Mouse (Mus musculus) gastrocnemius, adult 2 months (tissue): ENCODE data around the gene Map3k9. TPM values are rescaled to one million over a fixed set of nuclear protein-coding genes. Genes with fewer than 3 reads are reported as not detected.

Experiments
- DNase-seq: peaks from one replicate; pipeline ENCODE4 v3.0.0; 2022
- H3K27ac ChIP-seq: fragments of 200-600 bp; 2 replicates; pipeline ENCODE4 v1.8.1; 2022; ENCODE audit warnings: mild to moderate bottlenecking
- H3K4me3 ChIP-seq: fragments of 200-600 bp; 2 replicates; pipeline ENCODE4 v1.8.1; 2022; ENCODE audit warnings: mild to moderate bottlenecking, moderate library complexity
- CTCF ChIP-seq: fragments of 200-600 bp; IDR thresholded peaks from 2 replicates; pipeline ENCODE4 v1.8.1; 2022; ENCODE audit warnings: antibody characterized with exemption, mild to moderate bottlenecking, moderate library complexity
- intact Hi-C: fragments of 180-260 bp; cut with DNase I; formaldehyde crosslinking; loops from one replicate; pipeline ENCODE4 v1.15.1; 2025
- total RNA-seq, 2 experiments: library from RNA; stranded (reverse); gene quantifications; 2 replicates each; pipeline ENCODE4 v1.2.3; 2021

Map3k9 gene
- total RNA-seq, 2 experiments from 2014 or later: 0.08 to 0.10 TPM

DNA sequence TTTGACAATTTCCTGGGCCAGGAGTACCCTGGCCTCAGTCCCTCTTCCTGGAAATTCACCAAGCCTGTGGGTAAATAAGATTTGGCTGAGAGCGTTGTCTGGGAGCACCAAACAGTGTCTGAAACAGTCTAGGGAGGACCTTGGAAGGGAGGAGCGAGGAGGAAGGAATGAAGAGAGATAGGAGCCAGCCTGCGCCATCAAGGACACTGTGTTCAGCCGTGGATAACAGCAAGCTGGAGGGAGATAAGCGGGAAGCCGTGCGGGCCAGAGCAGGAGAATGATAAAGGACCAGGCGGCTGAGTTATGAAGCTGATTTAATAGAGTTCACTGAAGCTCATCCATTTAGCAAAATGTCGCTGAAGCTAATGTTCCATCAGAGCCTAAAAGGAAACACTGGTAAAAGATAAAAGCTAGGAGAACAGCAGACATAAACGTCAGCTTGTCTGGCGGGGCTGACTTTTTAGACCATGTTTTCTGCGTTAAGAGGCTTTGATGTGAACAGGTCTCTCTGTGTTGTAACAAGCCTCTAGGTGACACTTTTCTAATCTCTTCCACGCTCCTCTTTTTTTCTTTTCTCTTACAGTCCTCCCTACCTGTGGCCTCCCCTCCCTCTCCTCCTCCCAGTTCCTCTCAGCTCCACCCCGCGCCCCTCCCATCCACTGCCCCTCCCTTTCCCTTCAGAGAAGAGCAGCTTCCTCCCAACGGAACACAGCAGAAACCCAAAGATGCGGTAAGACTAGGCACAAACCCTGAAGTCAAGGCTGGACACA lies 26.0 kb upstream of the Map3k9 start:
- Histone ChIP-seq H3K27ac (peak overlapping the region; percentile 48), H3K4me3 (peak overlapping the region; percentile 63)
- peak; percentile 39 for DNase-seq
- intact Hi-C loops: no loop called here
- no peak for TF ChIP-seq CTCF

DNA sequence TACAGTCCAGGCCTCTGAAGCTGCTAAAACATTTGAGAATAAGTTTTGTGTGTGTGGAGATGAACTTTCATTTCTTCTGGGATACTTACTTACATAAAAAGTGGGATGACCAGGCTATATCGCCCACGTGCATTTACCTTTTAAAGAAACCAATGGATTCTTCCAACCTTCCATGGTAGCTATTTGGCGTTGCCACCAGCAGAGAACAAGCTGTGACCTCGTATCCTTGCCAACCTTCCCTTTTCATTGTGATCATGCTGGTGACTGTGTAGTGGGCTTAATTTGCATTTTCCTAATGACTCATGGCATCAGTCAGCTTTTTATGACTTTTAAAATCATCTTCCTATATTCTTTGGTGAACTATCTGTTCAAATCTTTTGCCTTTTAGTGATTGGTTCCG lies 25.1 kb upstream of the Map3k9 start:
- intact Hi-C loops: no loop called here
- no peak overlapping the region for H3K4me3 ChIP-seq
- H3K27ac ChIP-seq: no peak overlapping the region
- no peak for DNase-seq
- no peak for TF ChIP-seq CTCF

DNA sequence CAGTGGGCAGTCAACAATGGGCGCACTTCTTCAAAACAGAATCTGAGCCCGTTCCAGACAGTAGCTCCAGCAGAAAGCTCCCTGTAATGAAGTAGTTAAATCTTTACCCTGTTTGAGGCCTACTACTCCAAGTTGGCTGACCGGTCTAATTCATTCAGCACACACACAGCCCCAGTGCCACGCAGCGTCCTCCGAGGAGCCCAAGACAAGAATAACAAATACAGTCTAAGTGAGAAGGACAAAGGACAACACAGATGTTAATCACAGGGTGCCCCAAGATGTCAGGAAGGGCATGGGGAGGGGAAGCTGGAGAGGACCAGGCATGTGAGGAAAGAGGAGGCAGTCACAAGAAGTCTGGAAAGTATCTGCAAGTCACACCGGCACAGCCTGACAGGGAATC lies 22.8 kb upstream of the Map3k9 start:
- intact Hi-C loops: no loop called here
- Histone ChIP-seq H3K4me3 (no peak overlapping the region), H3K27ac (no peak overlapping the region)
- DNase-seq: no peak
- no peak for TF ChIP-seq CTCF

DNA sequence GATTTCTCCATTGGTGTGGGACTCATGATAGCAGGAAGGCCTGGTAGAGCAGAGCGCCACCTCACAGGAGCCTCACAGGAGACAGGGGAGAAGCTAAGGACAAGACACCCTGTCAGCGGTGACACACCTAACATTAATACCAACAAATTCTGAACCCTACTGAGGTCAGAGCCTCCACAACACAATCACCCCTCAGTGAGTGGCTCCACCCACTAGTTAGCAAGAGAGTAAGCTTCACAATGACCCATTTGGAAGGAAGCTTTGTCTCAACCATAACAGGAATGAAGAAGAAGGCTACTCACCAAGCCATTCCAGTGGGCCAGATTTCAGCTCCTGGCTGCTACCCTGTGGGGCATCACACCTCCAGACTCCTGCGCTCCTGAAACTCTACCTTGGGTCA lies 22.0 kb upstream of the Map3k9 start:
- intact Hi-C loops: no loop called here
- DNase-seq: no peak
- H3K27ac ChIP-seq: no peak overlapping the region
- TF ChIP-seq CTCF: no peak
- no peak overlapping the region for H3K4me3 ChIP-seq

DNA sequence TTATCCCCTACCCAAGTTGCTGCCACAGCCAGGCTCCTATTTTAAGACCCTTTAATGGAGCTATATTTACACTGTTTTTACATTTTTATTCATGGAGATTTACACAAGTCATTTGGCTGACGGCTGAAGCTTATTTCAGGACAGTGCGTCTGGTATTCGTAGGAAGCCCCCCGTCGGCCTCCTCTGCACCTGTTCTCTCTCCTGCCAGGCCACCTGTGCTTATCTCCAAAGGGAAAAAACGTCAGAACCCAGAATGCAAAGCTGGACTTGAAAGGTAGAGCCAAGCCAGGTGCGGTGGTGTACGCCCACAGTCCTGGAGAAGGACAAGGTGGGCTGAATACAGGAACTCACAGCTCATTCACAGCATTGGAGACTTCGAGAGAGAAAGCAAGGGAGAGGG lies 20.2 kb upstream of the Map3k9 start:
- Histone ChIP-seq H3K4me3 (no peak overlapping the region), H3K27ac (no peak overlapping the region)
- DNase-seq: no peak
- no peak for TF ChIP-seq CTCF
- intact Hi-C loops: no loop called here

DNA sequence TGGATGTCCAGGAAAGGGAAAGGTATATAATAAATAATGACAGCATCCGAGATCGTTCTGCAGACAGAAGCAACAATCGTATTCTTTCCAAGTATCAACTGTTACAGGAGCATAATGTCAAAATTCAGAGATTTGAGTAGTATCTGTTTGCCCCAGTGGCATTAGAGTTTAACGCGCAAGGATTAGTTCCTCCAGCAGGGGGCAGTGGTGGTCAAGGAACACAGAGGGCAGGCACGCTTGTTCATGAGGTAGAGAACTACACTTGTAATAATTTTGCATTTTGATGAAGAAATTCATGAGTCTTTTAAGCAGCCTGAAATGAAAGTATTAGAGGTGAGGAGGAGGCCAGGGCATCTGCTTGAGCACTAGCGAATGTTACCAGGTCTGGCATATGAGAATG lies 15.6 kb upstream of the Map3k9 start:
- intact Hi-C loops: loop anchor here (5.0 kb wide), 2 partner anchors 61 to 181 kb away; no protein-coding TSS in a partner anchor
- peak; percentile 80 for DNase-seq
- no peak overlapping the region for H3K4me3 ChIP-seq
- H3K27ac ChIP-seq: no peak overlapping the region
- peak; percentile 93 for TF ChIP-seq CTCF

DNA sequence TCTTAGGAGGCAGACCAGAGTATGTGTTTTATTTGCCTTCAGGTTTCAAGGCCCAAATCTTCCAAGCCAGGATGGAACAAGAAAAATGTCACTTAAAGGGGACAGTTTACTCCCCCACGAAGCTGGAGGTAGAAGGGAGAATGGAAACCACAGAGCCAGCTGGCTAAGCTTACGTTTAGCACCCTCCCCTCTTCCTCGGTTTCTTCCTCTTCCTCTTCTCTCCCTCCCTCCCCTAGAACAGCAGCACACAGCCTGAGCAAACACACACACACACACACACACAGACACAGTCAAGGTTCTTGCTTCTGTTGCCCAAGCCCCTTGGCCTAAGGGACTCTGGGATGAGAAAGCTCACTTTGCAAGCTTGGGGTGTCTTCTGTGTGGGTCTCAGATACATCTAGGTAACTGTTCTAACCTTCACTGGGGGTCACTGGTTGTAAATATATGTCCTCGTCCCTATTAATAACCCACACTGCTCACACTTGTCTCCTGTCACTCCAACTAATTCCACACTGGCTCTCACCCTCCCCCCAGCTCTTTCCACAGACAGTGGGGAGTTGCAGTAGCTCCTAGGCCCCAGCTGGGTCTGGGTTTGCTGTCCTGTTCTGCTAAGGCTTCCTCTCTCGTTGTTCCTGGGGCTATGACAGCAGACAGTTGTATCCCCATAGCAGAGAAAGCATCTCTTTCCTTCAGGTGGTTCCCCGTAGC lies 11.7 kb upstream of the Map3k9 start:
- Histone ChIP-seq H3K27ac (peak overlapping the region; percentile 73), H3K4me3 (no peak overlapping the region; the same call in 1 of the 2 replicates)
- intact Hi-C loops: no loop called here
- DNase-seq: peak; percentile 31
- TF ChIP-seq CTCF: no peak

DNA sequence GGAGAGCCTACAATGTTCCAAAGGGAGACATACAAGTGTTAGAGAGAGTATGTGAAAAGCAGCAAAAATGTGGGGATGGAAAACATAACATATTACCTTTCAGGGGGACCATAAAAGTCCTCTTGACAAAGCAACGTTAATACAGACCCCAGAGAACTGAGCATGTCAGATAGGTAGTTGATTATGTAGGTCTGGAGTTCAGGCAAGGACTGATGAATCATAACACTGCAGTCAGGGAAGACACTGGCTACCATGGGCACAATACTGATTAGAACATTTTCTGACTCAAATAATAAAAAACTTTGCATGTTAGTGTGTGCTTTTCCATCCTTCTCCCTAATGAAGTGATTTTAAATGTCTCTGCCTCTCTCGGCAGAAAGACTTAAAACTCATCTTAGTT lies 8.5 kb upstream of the Map3k9 start:
- no peak overlapping the region for H3K4me3 ChIP-seq

DNA sequence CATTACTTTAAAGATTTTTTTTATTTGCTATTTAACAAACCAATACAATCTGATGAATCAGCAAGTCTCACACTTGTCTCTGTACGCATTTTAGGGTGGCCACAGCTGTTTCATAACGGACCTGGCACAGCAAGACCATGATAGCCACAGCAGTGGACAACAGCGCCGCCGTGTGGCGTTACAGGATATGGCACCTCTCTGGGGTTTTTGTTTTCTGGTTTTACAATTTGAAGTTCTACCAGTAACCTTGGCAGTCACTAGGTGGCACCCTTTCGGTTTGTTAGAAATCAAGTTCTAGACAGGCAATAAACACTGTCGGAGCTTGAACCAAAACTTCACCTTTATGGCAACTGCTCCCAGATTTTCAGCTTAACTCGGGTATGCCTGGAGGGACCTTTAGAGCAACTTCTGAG lies 7.7 kb upstream of the Map3k9 start:
- H3K27ac ChIP-seq: peak overlapping the region; percentile 20; the same call in 1 of the 2 replicates
- no peak; the same call in 1 of the 2 replicates for TF ChIP-seq CTCF
- peak; percentile 88 for DNase-seq
- H3K4me3 ChIP-seq: peak overlapping the region; percentile 47
- intact Hi-C loops: loop anchor here (1.0 kb wide), 1 partner anchor 169 kb away; no protein-coding TSS in a partner anchor

More for the DNA sequence above, 8.5 kb upstream of the Map3k9 start:
- DNase-seq: no peak
- no peak for TF ChIP-seq CTCF
- no peak overlapping the region for H3K27ac ChIP-seq
- intact Hi-C loops: no loop called here

DNA sequence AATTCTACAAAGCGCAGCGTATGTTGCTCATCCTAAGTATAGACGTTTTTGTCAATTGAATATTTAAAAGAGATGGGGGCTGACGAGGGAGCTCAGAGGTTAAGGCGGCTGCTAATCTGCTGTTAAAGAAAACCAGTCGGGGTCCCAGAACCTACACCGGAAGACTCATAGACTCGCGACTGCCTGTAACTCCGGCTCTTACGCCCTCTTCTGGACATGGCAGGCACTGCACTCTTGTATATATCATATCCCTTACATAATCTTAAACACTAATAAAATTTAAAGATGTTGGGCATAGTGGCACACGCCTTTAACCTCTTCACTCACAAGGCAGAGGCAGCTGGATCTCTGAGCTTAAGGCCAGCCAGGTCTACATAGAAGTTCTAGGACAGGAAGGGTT lies 6.3 kb upstream of the Map3k9 start:
- no peak for DNase-seq
- no peak overlapping the region for H3K4me3 ChIP-seq
- intact Hi-C loops: no loop called here
- H3K27ac ChIP-seq: no peak overlapping the region
- TF ChIP-seq CTCF: peak; percentile 18; the same call in 1 of the 2 replicates

DNA sequence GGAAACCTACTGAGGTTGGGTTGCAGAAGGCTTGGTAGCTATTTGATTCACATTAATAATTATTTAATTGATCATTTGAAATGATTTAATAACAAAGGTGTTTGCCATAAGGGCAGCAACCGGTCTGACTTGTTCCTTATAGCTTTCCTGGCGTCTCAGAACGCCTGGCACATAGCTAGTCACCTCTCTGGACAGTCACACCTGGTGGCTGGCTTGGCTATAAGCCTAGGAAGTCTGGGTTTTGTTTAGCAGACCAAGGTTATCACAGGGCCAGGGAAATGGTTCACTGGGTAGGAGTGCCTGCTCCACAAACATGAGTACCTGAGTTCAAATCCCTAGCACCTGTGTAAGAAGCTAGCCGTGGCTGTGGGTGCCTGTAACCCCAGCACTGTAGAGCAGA lies 2.3 kb upstream of the Map3k9 start:
- Histone ChIP-seq H3K27ac (no peak overlapping the region), H3K4me3 (no peak overlapping the region)
- DNase-seq: no peak
- no peak for TF ChIP-seq CTCF
- intact Hi-C loops: no loop called here

DNA sequence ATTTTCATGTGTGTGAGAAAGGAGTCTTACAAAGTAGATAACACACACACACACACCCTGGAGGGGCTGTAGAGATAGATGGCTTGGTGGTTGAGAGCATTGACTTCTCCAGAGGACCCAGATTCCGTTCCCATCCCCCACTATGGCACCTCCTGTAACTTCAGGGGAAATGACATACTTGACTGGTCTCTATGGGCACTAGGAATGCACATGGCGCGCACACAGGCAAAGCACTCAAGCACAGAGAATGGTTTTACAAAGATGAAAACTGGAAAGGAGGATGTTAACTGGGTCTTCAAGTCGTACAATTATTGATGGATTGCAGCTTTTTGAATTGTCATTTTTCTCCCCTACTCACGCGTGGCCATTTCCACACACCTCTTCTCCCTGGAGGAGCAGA lies 1.6 kb upstream of the Map3k9 start:
- H3K27ac ChIP-seq: no peak overlapping the region
- no peak for DNase-seq
- intact Hi-C loops: no loop called here
- no peak for TF ChIP-seq CTCF
- H3K4me3 ChIP-seq: no peak overlapping the region

DNA sequence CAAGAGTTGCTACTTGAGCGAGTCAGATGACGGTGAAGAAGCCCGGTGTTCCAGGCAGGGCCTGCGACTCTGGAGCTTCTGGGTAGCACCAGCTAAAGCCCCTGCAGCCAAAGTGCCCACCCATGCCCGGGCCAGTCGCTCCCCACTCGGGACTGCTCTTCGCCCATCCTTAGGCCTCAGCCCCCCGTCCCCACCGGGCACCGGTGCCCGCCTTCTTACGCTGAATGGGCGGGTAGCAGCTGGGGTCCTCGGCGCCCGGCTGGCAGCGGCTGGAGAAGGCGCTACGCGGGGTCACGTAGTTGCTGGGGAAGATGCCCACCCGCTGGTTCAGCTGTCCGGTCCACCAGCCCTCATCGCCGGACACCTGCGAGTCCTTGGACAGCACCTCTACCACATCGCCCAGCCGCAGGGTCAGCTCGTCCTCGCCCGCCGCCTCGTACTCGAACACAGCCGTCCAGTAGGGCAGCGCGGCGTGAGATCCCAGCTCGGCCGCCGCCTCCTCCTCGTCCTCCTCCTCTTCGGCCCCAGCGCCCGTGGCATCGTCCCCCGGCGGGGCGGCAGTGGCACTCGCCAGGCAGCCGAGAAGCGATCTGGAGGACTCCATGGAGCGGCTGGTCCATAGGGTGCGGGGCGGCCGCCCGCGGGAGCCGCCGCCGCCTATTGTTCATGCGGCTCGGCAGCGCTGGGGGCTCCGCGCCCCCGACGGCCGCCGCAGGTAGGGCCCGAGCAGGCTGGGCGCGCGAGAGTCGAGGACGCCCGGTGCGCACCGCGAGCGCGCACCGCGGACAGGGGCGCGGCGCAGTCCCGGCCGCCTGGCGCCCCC lies 493 bp downstream of the Map3k9 start:
- Histone ChIP-seq H3K27ac (no peak overlapping the region), H3K4me3 (peak overlapping the region; percentile 81)
- TF ChIP-seq CTCF: no peak
- DNase-seq: peak; percentile 22
- intact Hi-C loops: no loop called here
